In the genomic region with DNA sequence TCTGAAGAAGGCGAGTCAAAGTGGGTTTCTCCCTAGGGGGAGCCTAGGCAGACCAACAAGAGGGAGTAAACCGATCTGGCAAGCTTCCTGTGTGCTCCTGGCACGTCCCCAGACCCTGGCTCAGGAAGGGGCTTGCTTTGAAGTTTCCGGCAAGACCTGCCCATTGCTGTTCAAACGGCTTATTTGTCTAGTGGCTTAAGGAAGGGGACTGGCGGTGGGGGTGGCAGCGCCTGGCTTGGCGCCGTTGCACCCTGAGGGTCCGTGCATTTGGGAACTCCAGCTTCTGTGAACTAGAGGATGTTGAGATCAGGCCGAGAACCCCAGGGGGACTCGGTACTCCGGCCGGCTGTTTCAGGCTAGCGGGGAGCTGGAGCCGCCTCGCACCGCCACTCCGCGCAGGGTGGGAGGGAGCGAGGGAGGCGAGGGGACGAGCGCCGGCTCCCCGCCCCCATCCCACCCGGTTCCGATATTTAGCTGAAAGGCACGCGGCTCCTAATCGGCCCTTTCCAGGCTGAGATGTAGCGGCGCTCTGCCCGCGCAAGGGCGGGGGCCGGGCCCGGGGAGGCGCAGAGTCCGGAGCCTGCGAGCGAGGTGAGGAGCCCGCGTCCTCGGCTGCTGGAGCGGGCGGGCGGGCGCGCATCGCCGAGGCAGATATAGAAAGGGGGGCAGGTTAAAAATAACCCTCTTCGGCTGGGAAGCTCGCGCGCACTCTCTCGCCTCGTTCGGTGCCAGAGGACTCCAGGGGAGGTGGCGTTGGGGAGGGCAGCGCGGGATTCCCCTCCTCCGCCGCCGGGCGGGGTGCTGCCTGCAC, we compare ENCODE assay signal across 8 mouse cellular contexts. TPM values are rescaled to one million over a fixed set of nuclear protein-coding genes. Genes with fewer than 3 reads are reported as not detected.
DNase-seq lines count a peak whose midpoint lies in the region; ATAC-seq and TF ChIP-seq lines count a peak whose summit lies in the region.

No protein-coding gene starts in this region.

- no peaks in the 10 kb centered on the region for H3K9me3 ChIP-seq in forebrain, embryonic 10.5 days
- no peaks in the 10 kb centered on the region for H3K9me3 ChIP-seq in heart, embryonic 15.5 days (replicated peaks)
- no peaks in the 10 kb centered on the region for H3K9me3 ChIP-seq in kidney, postnatal 0 days (replicated peaks; ENCODE audit: low read length)
- no peaks in the 10 kb centered on the region for H3K9me3 ChIP-seq in liver, embryonic 11.5 days (ENCODE audit: control insufficient read depth, low read length)

- TF ChIP-seq CTCF in bone marrow, adult 2 months (IDR thresholded peaks at IDR 0.05; ENCODE audit: control insufficient read depth, insufficient read depth, low read length): no peak
- no peak for TF ChIP-seq CTCF in kidney, postnatal 0 days (IDR thresholded peaks at IDR 0.05; ENCODE audit: low read depth)
- no peak for TF ChIP-seq CTCF in testis, adult 2 months (IDR thresholded peaks at IDR 0.05; ENCODE audit: control insufficient read depth, insufficient read depth, insufficient replicate concordance, low read depth, low read length)

- peak overlapping the region; percentile 42 for H3K4me3 ChIP-seq in bone marrow, adult 2 months (replicated peaks; ENCODE audit: control insufficient read depth, low read depth, low read length)
- peak overlapping the region; percentile 63 for H3K4me3 ChIP-seq in forebrain, embryonic 10.5 days
- H3K4me3 ChIP-seq in heart, embryonic 15.5 days: peak overlapping the region; percentile 64
- peak overlapping the region; percentile 67 for H3K4me3 ChIP-seq in kidney, postnatal 0 days (replicated peaks; ENCODE audit: low read depth, low read length)
- H3K4me3 ChIP-seq in liver, embryonic 11.5 days (ENCODE audit: low read depth, low read length): peak overlapping the region; percentile 74
- H3K4me3 ChIP-seq in testis, adult 2 months (ENCODE audit: control insufficient read depth, low read depth, low read length): peak overlapping the region; percentile 81

- H3K4me2 ChIP-seq in heart, embryonic 15.5 days: peak overlapping the region; percentile 98
- H3K4me2 ChIP-seq in kidney, postnatal 0 days (ENCODE audit: low read length): peak overlapping the region; percentile 100
- peak overlapping the region; percentile 98 for H3K4me2 ChIP-seq in liver, embryonic 11.5 days

- peaks cover 16% of the 10 kb centered on the region for H3K27me3 ChIP-seq in forebrain, embryonic 10.5 days (ENCODE audit: poor library complexity, severe bottlenecking)
- H3K27me3 ChIP-seq in heart, embryonic 15.5 days: no peaks in the 10 kb centered on the region
- H3K27me3 ChIP-seq in kidney, postnatal 0 days (ENCODE audit: insufficient read depth, low read length): no peaks in the 10 kb centered on the region
- no peaks in the 10 kb centered on the region for H3K27me3 ChIP-seq in liver, embryonic 11.5 days (replicated peaks; ENCODE audit: control insufficient read depth, insufficient read depth, low read length)
- H3K27me3 ChIP-seq in testis, adult 2 months (ENCODE audit: control insufficient read depth, insufficient read depth, low read length): no peaks in the 10 kb centered on the region; the same call in 1 of the 2 replicates

- 0 out of 2 replicates have a peak, but pooled peaks have one; percentile 9 for TF ChIP-seq POLR2A in bone marrow, adult 2 months (IDR thresholded peaks at IDR 0.05; ENCODE audit: borderline replicate concordance, control insufficient read depth, low read depth, low read length)
- no peak for TF ChIP-seq POLR2A in testis, adult 2 months (IDR thresholded peaks at IDR 0.05; ENCODE audit: control insufficient read depth, low read depth, low read length)

- peak; percentile 85 for ATAC-seq in heart, embryonic 15.5 days (replicated peaks; ENCODE audit: insufficient number of reproducible peaks, insufficient read depth, low FRiP score, low read depth)
- peak; percentile 41 for ATAC-seq in kidney, postnatal 0 days (replicated peaks; ENCODE audit: low FRiP score, low read depth)
- ATAC-seq in liver, embryonic 11.5 days (replicated peaks; ENCODE audit: low FRiP score): peak; percentile 77

- H3K4me1 ChIP-seq in bone marrow, adult 2 months (ENCODE audit: control insufficient read depth, insufficient read depth, low read length): peaks cover 4% of the 10 kb centered on the region
- H3K4me1 ChIP-seq in forebrain, embryonic 10.5 days: peaks cover 91% of the 10 kb centered on the region
- H3K4me1 ChIP-seq in heart, embryonic 15.5 days (replicated peaks): peaks cover 96% of the 10 kb centered on the region
- H3K4me1 ChIP-seq in kidney, postnatal 0 days (replicated peaks; ENCODE audit: insufficient read depth, low read length): peaks cover 40% of the 10 kb centered on the region
- H3K4me1 ChIP-seq in liver, embryonic 11.5 days (replicated peaks; ENCODE audit: control insufficient read depth, insufficient read depth, low read length): peaks cover 59% of the 10 kb centered on the region
- peaks cover 26% of the 10 kb centered on the region for H3K4me1 ChIP-seq in testis, adult 2 months (ENCODE audit: control insufficient read depth, insufficient read depth, low read length)

- DNase-seq in CD4-positive helper T cell, adult 2 months (ENCODE audit: low read depth, low spot score): peak; percentile 39
- DNase-seq in forebrain, embryonic 10.5 days (ENCODE audit: extremely low spot score, low spot score): peak; percentile 53
- peak; percentile 65 for DNase-seq in kidney, postnatal 0 days (ENCODE audit: low spot score)
- peak; percentile 82 for DNase-seq in liver, embryonic 11.5 days (ENCODE audit: low spot score)
- peak; percentile 40 for DNase-seq in naive thymus-derived CD4-positive, alpha-beta T cell, adult 2 months (ENCODE audit: low read depth)

- peak overlapping the region; percentile 1; the same call in 1 of the 2 replicates for H3K27ac ChIP-seq in bone marrow, adult 2 months (ENCODE audit: control insufficient read depth, insufficient read depth, low read depth, low read length, poor library complexity)
- peak overlapping the region; percentile 86 for H3K27ac ChIP-seq in forebrain, embryonic 10.5 days
- H3K27ac ChIP-seq in heart, embryonic 15.5 days: peak overlapping the region; percentile 99
- H3K27ac ChIP-seq in kidney, postnatal 0 days: peak overlapping the region; percentile 85
- H3K27ac ChIP-seq in liver, embryonic 11.5 days (ENCODE audit: low read depth, low read length): peak overlapping the region; percentile 86
- H3K27ac ChIP-seq in testis, adult 2 months (ENCODE audit: control insufficient read depth, insufficient read depth, low read depth, low read length): no peak overlapping the region

- H3K36me3 ChIP-seq in forebrain, embryonic 10.5 days (replicated peaks): peaks cover 43% of the 10 kb centered on the region
- H3K36me3 ChIP-seq in heart, embryonic 15.5 days: no peaks in the 10 kb centered on the region
- 0 out of 2 replicates have a peak, but pooled peaks cover 2% of the 10 kb centered on the region for H3K36me3 ChIP-seq in kidney, postnatal 0 days (ENCODE audit: insufficient read depth, low read length)
- H3K36me3 ChIP-seq in liver, embryonic 11.5 days (ENCODE audit: control insufficient read depth, insufficient read depth, low read length): no peaks in the 10 kb centered on the region
- H3K36me3 ChIP-seq in testis, adult 2 months (ENCODE audit: control insufficient read depth, insufficient read depth, low read length): no peaks in the 10 kb centered on the region

- H3K9ac ChIP-seq in heart, embryonic 15.5 days: peak overlapping the region; percentile 72
- peak overlapping the region; percentile 74 for H3K9ac ChIP-seq in kidney, postnatal 0 days (ENCODE audit: low read depth, low read length)
- H3K9ac ChIP-seq in liver, embryonic 11.5 days (ENCODE audit: low read depth, low read length): peak overlapping the region; percentile 89

- under 1% methylated on average over 66 of the region's 66 CpGs for WGBS in bone marrow, adult 2 months
- WGBS in forebrain, embryonic 10.5 days: under 1% methylated on average over 66 of the region's 66 CpGs
- under 1% methylated on average over 65 of the region's 66 CpGs for WGBS in heart, embryonic 15.5 days
- WGBS in kidney, postnatal 0 days: under 1% methylated on average over 65 of the region's 66 CpGs
- under 1% methylated on average over 66 of the region's 66 CpGs for WGBS in liver, embryonic 11.5 days

RNA-seq across cellular contexts. Expression of a gene that starts 46.8 kb away (rescaled TPM):
- 17.7 and 37.3 TPM in 2 replicates for polyA plus RNA-seq in bone marrow, adult 2 months (2011; ENCODE audit: insufficient read depth, insufficient read length, low replicate concordance, missing spikeins)
- 59.3 and 66.1 TPM in 2 replicates for polyA plus RNA-seq in forebrain, embryonic 10.5 days (2016; fragmentation: Nextera tagmentation; extraction: Ambion mirVana)
- polyA plus RNA-seq in heart, embryonic 15.5 days (2015; fragmentation: Nextera tagmentation; extraction: Ambion mirVana): 36.5 and 61.1 TPM in 2 replicates
- 44.4 and 50.6 TPM in 2 replicates for polyA plus RNA-seq in kidney, postnatal 0 days (2015; fragmentation: Nextera tagmentation; extraction: Ambion mirVana)
- polyA plus RNA-seq in liver, embryonic 11.5 days (2014; fragmentation: Nextera tagmentation; extraction: Ambion mirVana): 78.2 and 78.7 TPM in 2 replicates
- 13.2 and 18.5 TPM in 2 replicates for polyA plus RNA-seq in testis, adult 2 months (2012; rRNA removed)
